Mouse (Mus musculus): ENCODE measurements around the gene 9130409I23Rik.

GRCm38 (mm10) chr1:181017212-181017711 lies 33.8 kb upstream of the 9130409I23Rik start:
- no peak for TF ChIP-seq FLI1 (IDR thresholded peaks at IDR 0.05; ENCODE audit: low read length)
- no peak for TF ChIP-seq GATA1 (IDR thresholded peaks at IDR 0.05; ENCODE audit: borderline replicate concordance, low read length)
